Mouse (Mus musculus): ENCODE data around the gene Ankrd11. TPM values are rescaled to one million over a fixed set of nuclear protein-coding genes. Genes with fewer than 3 reads are reported as not detected.

The Ankrd11 gene
- polyA plus RNA-seq, 1 experiment = 32.5 TPM

GRCm38 (mm10) chr8:122844161-122844560 is 197.9 kb downstream of the Ankrd11 start:
- Histone ChIP-seq H3K79me2 (ENCODE audit: control insufficient read depth, insufficient read depth) (no peaks in the 10 kb centered on the region), H3ac (ENCODE audit: control insufficient read depth, insufficient read length, low read depth) (no peak overlapping the region), H3K36me3 (ENCODE audit: control insufficient read depth, insufficient read depth) (no peaks in the 10 kb centered on the region), H3K4me3 (ENCODE audit: insufficient read depth, poor library complexity, severe bottlenecking) (no peak overlapping the region), H3K27me3 (ENCODE audit: control insufficient read depth, insufficient read depth, insufficient read length) (peaks cover 4% of the 10 kb centered on the region), H3K79me3 (ENCODE audit: low read depth) (no peaks in the 10 kb centered on the region)
- TF ChIP-seq MAX (IDR thresholded peaks at IDR 0.05) (no peak), CTCF (IDR thresholded peaks at IDR 0.05; ENCODE audit: control insufficient read depth, insufficient read depth, insufficient read length) (no peak), FOSL1 (IDR thresholded peaks at IDR 0.05; ENCODE audit: insufficient read depth, low read length, poor library complexity, severe bottlenecking) (no peak), MYOG (IDR thresholded peaks at IDR 0.05; ENCODE audit: control insufficient read depth, extremely low read depth, insufficient read length) (no peak)

DNA sequence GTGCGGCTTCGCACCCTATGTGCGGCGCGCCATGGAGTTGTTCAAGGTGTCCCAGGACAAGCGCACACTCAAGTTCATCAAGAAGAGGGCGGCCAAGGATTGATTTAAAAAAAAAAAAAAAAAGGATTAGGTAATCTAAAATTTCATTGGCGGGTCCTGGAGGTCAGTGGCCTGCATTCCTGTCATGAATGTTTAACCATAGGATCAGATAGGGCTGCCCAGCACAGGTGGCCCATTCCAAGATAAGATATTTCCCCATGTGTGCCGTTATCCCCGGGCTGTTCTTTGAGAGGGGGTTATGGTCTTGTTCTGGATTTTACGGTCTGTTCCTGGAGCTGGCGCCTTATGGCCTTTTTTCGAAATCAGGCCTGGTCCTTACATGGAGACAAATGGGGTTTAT is 205.4 kb downstream of the Ankrd11 start:
- Histone ChIP-seq H3K79me2 (ENCODE audit: control insufficient read depth, insufficient read depth) (no peaks in the 10 kb centered on the region), H3K4me3 (ENCODE audit: insufficient read depth, poor library complexity, severe bottlenecking) (no peak overlapping the region), H3K79me3 (ENCODE audit: low read depth) (no peaks in the 10 kb centered on the region), H3ac (ENCODE audit: control insufficient read depth, insufficient read length, low read depth) (no peak overlapping the region), H3K36me3 (ENCODE audit: control insufficient read depth, insufficient read depth) (no peaks in the 10 kb centered on the region), H3K27me3 (ENCODE audit: control insufficient read depth, insufficient read depth, insufficient read length) (peaks cover 4% of the 10 kb centered on the region)
- no peak for TF ChIP-seq MAX (IDR thresholded peaks at IDR 0.05)
- TF ChIP-seq CTCF (IDR thresholded peaks at IDR 0.05; ENCODE audit: control insufficient read depth, insufficient read depth, insufficient read length) = no peak
- TF ChIP-seq FOSL1 (IDR thresholded peaks at IDR 0.05; ENCODE audit: insufficient read depth, low read length, poor library complexity, severe bottlenecking) = no peak
- TF ChIP-seq MYOD1 (IDR thresholded peaks at IDR 0.05; ENCODE audit: control insufficient read depth, insufficient read length, low read depth) = no peak
- no peak for TF ChIP-seq USF1 (IDR thresholded peaks at IDR 0.05; ENCODE audit: low read depth)
- TF ChIP-seq MYOG (IDR thresholded peaks at IDR 0.05; ENCODE audit: control insufficient read depth, extremely low read depth, insufficient read length) = no peak
- TF ChIP-seq CEBPB (IDR thresholded peaks at IDR 0.05; ENCODE audit: low read depth) = no peak

DNA sequence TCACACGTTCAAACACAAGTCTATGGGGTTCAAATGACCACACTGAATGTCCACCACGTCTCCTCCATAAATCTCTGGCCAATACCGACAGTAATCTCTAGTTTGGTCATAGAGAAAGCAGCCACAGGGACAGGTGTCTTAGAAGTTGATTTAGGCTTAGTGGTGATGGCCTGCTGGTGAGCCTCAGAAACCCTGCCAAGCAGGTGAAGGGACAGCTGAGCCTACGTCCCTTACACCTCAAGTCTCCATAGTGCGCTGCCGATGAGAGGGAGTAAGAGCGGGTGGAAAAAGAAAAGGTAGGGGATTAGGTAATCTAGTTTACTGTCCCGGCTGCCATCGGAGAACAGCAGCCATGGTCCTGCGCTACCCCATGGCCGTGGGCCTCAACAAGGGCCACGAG is 205.9 kb downstream of the Ankrd11 start:
- H3K79me2 ChIP-seq (ENCODE audit: control insufficient read depth, insufficient read depth) = no peaks in the 10 kb centered on the region
- peaks cover 4% of the 10 kb centered on the region for H3K27me3 ChIP-seq (ENCODE audit: control insufficient read depth, insufficient read depth, insufficient read length)
- no peaks in the 10 kb centered on the region for H3K36me3 ChIP-seq (ENCODE audit: control insufficient read depth, insufficient read depth)
- H3K79me3 ChIP-seq (ENCODE audit: low read depth) = no peaks in the 10 kb centered on the region
- no peak for TF ChIP-seq FOSL1 (IDR thresholded peaks at IDR 0.05; ENCODE audit: insufficient read depth, low read length, poor library complexity, severe bottlenecking)
- no peak for TF ChIP-seq MAX (IDR thresholded peaks at IDR 0.05)
- no peak for TF ChIP-seq CEBPB (IDR thresholded peaks at IDR 0.05; ENCODE audit: low read depth)
- TF ChIP-seq USF1 (IDR thresholded peaks at IDR 0.05; ENCODE audit: low read depth) = no peak
- TF ChIP-seq MYOG (IDR thresholded peaks at IDR 0.05; ENCODE audit: control insufficient read depth, extremely low read depth, insufficient read length) = no peak
- no peak for TF ChIP-seq CTCF (IDR thresholded peaks at IDR 0.05; ENCODE audit: control insufficient read depth, insufficient read depth, insufficient read length)
- H3K4me3 ChIP-seq (ENCODE audit: insufficient read depth, poor library complexity, severe bottlenecking) = no peak overlapping the region
- H3ac ChIP-seq (ENCODE audit: control insufficient read depth, insufficient read length, low read depth) = no peak overlapping the region

GRCm38 (mm10) chr8:122834971-122835370 is 207.1 kb downstream of the Ankrd11 start:
- TF ChIP-seq MAX (IDR thresholded peaks at IDR 0.05) = no peak
- no peak for TF ChIP-seq CEBPB (IDR thresholded peaks at IDR 0.05; ENCODE audit: low read depth)
- peak; percentile 70 for TF ChIP-seq CTCF (IDR thresholded peaks at IDR 0.05; ENCODE audit: control insufficient read depth, insufficient read depth, insufficient read length)
- no peak for TF ChIP-seq USF1 (IDR thresholded peaks at IDR 0.05; ENCODE audit: low read depth)
- TF ChIP-seq MYOD1 (IDR thresholded peaks at IDR 0.05; ENCODE audit: control insufficient read depth, insufficient read length, low read depth) = no peak
- H3K79me2 ChIP-seq (ENCODE audit: control insufficient read depth, insufficient read depth) = no peaks in the 10 kb centered on the region
- H3K4me3 ChIP-seq (ENCODE audit: insufficient read depth, poor library complexity, severe bottlenecking) = no peak overlapping the region
- H3K79me3 ChIP-seq (ENCODE audit: low read depth) = no peaks in the 10 kb centered on the region
- peaks cover 4% of the 10 kb centered on the region for H3K27me3 ChIP-seq (ENCODE audit: control insufficient read depth, insufficient read depth, insufficient read length)
- no peaks in the 10 kb centered on the region for H3K36me3 ChIP-seq (ENCODE audit: control insufficient read depth, insufficient read depth)
- H3ac ChIP-seq (ENCODE audit: control insufficient read depth, insufficient read length, low read depth) = no peak overlapping the region

DNA sequence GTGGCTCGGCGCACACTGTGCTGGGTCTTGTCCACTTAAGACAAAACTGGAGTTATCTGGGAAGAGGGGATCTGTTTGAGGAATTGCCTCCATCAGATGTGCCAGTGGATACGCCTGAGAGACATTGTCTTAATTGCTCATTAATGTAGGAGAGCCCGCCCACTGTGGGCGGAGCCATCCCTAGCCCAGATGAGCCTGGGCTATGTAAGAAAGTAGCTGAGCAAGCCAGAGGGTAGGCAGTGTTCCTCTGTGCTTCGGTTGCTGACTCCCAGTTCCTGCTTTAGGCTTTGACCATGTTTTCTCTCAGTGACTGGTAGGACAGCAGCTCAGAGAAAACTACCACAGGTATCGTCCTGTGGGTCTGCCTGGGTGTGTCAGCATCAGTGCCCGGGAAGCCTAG is 207.7 kb downstream of the Ankrd11 start:
- no peak overlapping the region for H3K4me3 ChIP-seq (ENCODE audit: insufficient read depth, poor library complexity, severe bottlenecking)
- no peaks in the 10 kb centered on the region for H3K36me3 ChIP-seq (ENCODE audit: control insufficient read depth, insufficient read depth)
- no peaks in the 10 kb centered on the region for H3K79me3 ChIP-seq (ENCODE audit: low read depth)
- peaks cover 4% of the 10 kb centered on the region for H3K27me3 ChIP-seq (ENCODE audit: control insufficient read depth, insufficient read depth, insufficient read length)
- TF ChIP-seq CEBPB (IDR thresholded peaks at IDR 0.05; ENCODE audit: low read depth) (no peak), MAX (IDR thresholded peaks at IDR 0.05) (no peak), FOSL1 (IDR thresholded peaks at IDR 0.05; ENCODE audit: insufficient read depth, low read length, poor library complexity, severe bottlenecking) (no peak), MYOD1 (IDR thresholded peaks at IDR 0.05; ENCODE audit: control insufficient read depth, insufficient read length, low read depth) (no peak), CTCF (IDR thresholded peaks at IDR 0.05; ENCODE audit: control insufficient read depth, insufficient read depth, insufficient read length) (no peak)
- H3ac ChIP-seq (ENCODE audit: control insufficient read depth, insufficient read length, low read depth) = no peak overlapping the region
- no peaks in the 10 kb centered on the region for H3K79me2 ChIP-seq (ENCODE audit: control insufficient read depth, insufficient read depth)

Other genes with a start within 250 kb of the Ankrd11 start
- gene Cdh15, start 194.3 kb downstream of the Ankrd11 start, polyA plus RNA-seq (2012; fragmentation: generic; extraction: Trizol) = 108 TPM
- 57.4 TPM for gene Spg7, start 20.7 kb upstream of the Ankrd11 start, polyA plus RNA-seq (2012; fragmentation: generic; extraction: Trizol)
- gene Rpl13, start 60.1 kb upstream of the Ankrd11 start, polyA plus RNA-seq (2012; fragmentation: generic; extraction: Trizol) = 3,422 TPM
- 0.04 TPM for gene Cpne7, start 75.1 kb upstream of the Ankrd11 start, polyA plus RNA-seq (2012; fragmentation: generic; extraction: Trizol)
- gene Sult5a1, start 116.0 kb upstream of the Ankrd11 start, polyA plus RNA-seq (2012; fragmentation: generic; extraction: Trizol) = 0.05 TPM
- 0.92 TPM for gene Dpep1, start 144.0 kb upstream of the Ankrd11 start, polyA plus RNA-seq (2012; fragmentation: generic; extraction: Trizol)
- gene Chmp1a, start 170.5 kb upstream of the Ankrd11 start, polyA plus RNA-seq (2012; fragmentation: generic; extraction: Trizol) = 94.4 TPM
- gene Spata33, start 170.6 kb upstream of the Ankrd11 start, polyA plus RNA-seq (2012; fragmentation: generic; extraction: Trizol) = 1.1 TPM
- gene Cdk10, start 182.6 kb upstream of the Ankrd11 start, polyA plus RNA-seq (2012; fragmentation: generic; extraction: Trizol) = 23.8 TPM
- 0.89 TPM for gene Spata2l, start 194.0 kb upstream of the Ankrd11 start, polyA plus RNA-seq (2012; fragmentation: generic; extraction: Trizol)
- gene Zfp276, start 211.9 kb upstream of the Ankrd11 start, polyA plus RNA-seq (2012; fragmentation: generic; extraction: Trizol) = 10.6 TPM
- 8.5 TPM for gene Vps9d1, start 212.1 kb upstream of the Ankrd11 start, polyA plus RNA-seq (2012; fragmentation: generic; extraction: Trizol)

Data from C2C12 (cell line).